Mouse (Mus musculus) embryonic fibroblast, embryonic 13.5 days (primary cell): ENCODE measurements at regions not wholly inside any gene's neighbourhood (a gene's known extent, or its start where the extent isn't known, plus 50 kb on each side); places are given as distances from the start of the nearest gene placed in this dataset.

Source experiments
- H3K27ac ChIP-seq: 2 replicates; pipeline ENCODE4 v1.5.1; 2012; ENCODE audit warnings: low read length, control low read depth, inconsistent platforms; ENCODE audit not compliant: insufficient read depth
- H3K4me1 ChIP-seq: 2 replicates; pipeline ENCODE4 v1.6.1; 2011; ENCODE audit warnings: low read length; ENCODE audit not compliant: control insufficient read depth, insufficient read depth
- H3K4me3 ChIP-seq: 2 replicates; pipeline ENCODE4 v1.5.1; 2011; ENCODE audit warnings: mild to moderate bottlenecking, control low read depth, low read length; ENCODE audit not compliant: insufficient read depth
- CTCF ChIP-seq: IDR thresholded peaks from 2 replicates; pipeline ENCODE4 v1.5.1; 2011; ENCODE audit warnings: mild to moderate bottlenecking, control low read depth, low read length, moderate library complexity, borderline replicate concordance; ENCODE audit not compliant: insufficient read depth
- POLR2A ChIP-seq: IDR thresholded peaks from 2 replicates; pipeline ENCODE4 v1.6.1; 2011; ENCODE audit warnings: low read depth, mild to moderate bottlenecking, control low read depth, low read length, moderate library complexity

DNA sequence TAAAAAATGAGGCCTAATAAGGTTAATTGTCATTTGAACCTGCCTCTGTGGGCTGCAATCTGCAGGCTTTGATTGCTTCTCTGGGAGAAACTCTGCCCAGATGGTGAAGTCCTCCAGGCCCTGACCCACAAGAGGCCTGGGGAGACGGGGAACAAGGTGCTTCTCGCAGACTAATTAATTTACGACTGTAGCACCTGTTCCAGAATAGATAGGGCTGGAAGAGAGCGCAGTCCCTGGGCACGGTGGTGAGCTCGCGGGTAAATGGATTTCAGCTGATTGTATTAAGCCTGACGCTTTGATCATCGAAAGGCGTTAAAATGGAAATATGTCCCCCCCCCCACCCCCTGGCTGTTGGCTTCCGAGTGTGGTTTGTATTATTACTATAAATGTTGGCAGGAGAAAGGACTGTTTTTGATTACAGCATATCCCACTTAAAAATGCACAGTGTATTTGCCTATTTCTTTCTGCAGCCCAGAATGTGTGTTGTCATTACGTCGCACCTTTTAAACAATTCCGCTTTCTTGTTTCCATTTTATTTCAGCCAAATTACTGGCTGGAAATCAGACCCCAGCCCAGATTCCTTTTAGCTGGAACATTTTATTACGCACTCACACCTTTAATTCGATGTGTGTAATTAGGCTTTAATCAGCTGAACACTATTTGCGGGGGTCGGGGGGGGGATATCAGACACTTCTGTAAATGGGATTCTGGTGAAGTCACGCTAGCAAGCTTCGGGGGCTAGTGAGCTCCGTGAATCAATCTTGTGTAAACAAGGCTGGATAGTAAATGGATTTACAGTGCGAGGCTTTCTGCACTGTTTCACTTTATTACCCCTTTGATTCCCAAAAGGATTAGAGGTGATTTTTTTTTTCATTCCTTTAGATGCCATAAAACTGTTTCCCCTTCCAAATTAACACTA lies 250.1 kb upstream of the Dnajc19 start:
- TF ChIP-seq CTCF (no peak), POLR2A (no peak)

DNA sequence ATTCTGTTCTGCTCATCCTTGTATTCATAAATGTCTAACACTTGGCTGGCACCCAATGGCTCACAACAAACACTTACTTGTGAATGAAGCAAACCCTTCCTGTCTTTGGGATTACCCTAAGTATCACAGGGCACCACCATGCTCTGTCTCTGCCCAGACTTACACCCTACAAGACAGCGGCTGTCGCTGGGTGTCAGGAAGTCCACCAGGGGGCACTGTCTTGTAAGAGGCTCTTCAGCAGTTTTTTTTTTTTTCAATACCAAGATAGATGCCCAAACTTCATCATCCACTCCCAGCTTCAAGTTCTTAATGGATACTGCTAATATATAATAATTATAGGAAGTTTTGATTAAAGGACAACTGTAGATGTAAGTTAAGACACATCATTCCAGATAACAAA lies 247.7 kb upstream of the Dnajc19 start:
- no peak overlapping the region for H3K4me3 ChIP-seq
- TF ChIP-seq POLR2A (no peak), CTCF (no peak)
- peaks cover 9% of the 10 kb centered on the region for H3K4me1 ChIP-seq
- H3K27ac ChIP-seq = no peak overlapping the region

More for the DNA sequence above, 250.1 kb upstream of the Dnajc19 start:
- peaks cover 15% of the 10 kb centered on the region for H3K4me1 ChIP-seq
- no peak overlapping the region for H3K4me3 ChIP-seq
- no peak overlapping the region for H3K27ac ChIP-seq

DNA sequence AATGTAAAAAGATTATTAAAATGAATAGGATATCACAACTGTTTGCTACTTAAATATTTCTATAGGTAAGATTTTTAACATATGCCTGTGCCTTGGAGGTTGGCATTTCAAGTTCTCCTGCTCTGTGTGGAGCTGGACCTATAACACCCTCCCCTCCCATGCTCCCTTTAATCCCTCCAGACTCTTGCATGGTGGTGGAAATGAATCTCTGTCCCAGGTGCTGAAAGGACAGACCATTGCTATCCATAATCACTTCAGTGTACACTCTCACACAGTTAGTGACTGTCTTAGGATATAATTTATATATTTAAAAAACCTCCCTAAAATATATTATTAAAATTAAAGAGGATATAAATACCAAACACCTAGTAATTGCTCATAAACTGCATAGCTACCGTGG lies 244.5 kb upstream of the Dnajc19 start:
- H3K4me3 ChIP-seq = no peak overlapping the region
- H3K27ac ChIP-seq = no peak overlapping the region
- TF ChIP-seq CTCF = no peak
- no peak for TF ChIP-seq POLR2A
- no peaks in the 10 kb centered on the region; the same call in none of the 2 replicates for H3K4me1 ChIP-seq

GRCm38 (mm10) chr3:34322527-34323210 lies 241.5 kb upstream of the Dnajc19 start:
- Histone ChIP-seq H3K27ac (no peak overlapping the region), H3K4me3 (no peak overlapping the region), H3K4me1 (no peaks in the 10 kb centered on the region; the same call in none of the 2 replicates)
- no peak for TF ChIP-seq CTCF
- TF ChIP-seq POLR2A = no peak

GRCm38 (mm10) chr3:34314798-34315197 lies 233.7 kb upstream of the Dnajc19 start:
- no peak overlapping the region for H3K27ac ChIP-seq
- no peaks in the 10 kb centered on the region for H3K4me1 ChIP-seq
- no peak overlapping the region for H3K4me3 ChIP-seq
- TF ChIP-seq POLR2A (no peak), CTCF (no peak)

DNA sequence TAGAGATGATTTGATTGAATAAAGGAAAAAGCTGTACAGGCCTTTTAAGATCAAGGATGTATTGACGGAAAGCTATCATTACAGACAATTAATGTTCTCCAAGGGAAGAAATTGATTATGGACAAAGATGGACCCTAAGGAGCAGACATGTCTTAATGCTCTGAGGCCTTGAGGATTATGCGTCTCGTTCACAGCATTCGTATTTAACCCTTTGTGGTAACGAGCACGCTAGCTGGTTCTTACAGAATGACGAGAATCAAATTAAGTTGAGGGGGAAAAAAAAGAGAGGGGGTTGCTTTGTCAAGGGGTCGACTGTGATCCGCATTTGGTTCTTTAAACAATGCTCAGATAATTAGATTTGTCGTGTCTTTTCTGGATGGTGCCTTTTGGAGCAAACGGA lies 233.3 kb upstream of the Dnajc19 start:
- H3K27ac ChIP-seq = no peak overlapping the region
- H3K4me3 ChIP-seq = no peak overlapping the region
- TF ChIP-seq CTCF = no peak
- TF ChIP-seq POLR2A = no peak
- H3K4me1 ChIP-seq = no peaks in the 10 kb centered on the region

DNA sequence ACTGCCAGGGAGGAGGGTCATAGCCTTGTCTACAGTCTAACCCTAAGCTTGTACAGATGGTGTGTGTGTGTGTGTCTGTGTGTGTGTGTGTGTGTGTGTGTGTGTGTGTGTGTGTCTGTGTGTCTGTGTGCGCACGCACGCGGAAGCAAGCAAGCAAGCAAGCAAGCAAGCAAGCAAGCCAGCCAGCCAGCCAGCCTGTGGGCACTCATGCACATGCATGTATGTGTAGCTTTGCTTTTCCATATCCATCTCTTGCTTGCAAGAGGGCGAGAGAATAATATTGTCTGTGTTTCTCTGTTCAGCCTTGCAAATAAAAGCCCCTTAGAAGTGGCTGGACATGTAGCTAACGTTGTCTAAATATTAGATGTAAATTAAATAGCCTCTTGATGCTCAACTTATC lies 230.8 kb upstream of the Dnajc19 start:
- no peak overlapping the region for H3K27ac ChIP-seq
- TF ChIP-seq CTCF (no peak), POLR2A (no peak)

DNA sequence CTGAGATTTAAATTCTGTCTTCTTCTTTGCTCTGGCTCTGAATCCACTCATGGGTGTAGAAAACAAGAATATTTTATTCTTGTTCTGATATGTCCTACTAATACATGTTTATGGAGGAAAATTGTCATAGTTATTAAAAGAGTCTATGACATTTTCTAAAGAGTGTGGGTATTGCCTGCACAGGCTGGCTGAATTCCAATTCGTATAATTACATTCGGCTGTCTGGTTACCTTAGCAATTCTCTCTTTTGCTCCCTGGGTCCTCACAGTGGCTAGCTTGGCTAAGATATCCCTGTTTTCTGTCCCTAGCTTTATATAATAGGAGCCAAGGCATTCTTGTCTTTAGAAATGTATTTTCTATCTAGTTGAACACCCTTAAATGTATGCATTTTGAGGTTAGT lies 218.5 kb upstream of the Dnajc19 start:
- Histone ChIP-seq H3K27ac (no peak overlapping the region), H3K4me3 (no peak overlapping the region), H3K4me1 (no peaks in the 10 kb centered on the region)
- no peak for TF ChIP-seq CTCF
- no peak for TF ChIP-seq POLR2A

More for the DNA sequence above, 230.8 kb upstream of the Dnajc19 start:
- Histone ChIP-seq H3K4me1 (no peaks in the 10 kb centered on the region), H3K4me3 (no peak overlapping the region)

DNA sequence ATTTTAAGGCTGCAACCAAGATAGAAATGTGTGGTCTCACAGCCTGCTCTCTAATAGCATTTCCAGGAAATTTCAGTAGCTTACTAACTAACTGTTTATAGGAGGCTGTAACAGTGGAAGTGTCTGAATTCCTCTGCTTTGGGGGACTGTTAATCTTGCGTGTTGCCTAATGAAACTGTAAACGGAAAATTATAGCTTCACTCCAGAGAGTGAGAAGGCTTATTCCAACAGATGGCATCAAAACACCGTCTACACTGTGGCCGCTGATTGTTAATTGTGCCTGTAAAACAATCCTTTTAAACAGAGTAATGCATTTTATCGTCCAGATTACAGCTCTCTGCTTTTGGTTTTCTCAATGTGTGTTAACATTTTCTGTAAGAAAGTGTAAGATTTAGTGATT lies 206.7 kb upstream of the Dnajc19 start:
- TF ChIP-seq CTCF (no peak), POLR2A (no peak)
- no peak overlapping the region for H3K4me3 ChIP-seq
- no peaks in the 10 kb centered on the region for H3K4me1 ChIP-seq
- no peak overlapping the region for H3K27ac ChIP-seq

- no peak overlapping the region for H3K27ac ChIP-seq
- TF ChIP-seq CTCF (no peak), POLR2A (no peak)
- no peak overlapping the region for H3K4me3 ChIP-seq
- no peaks in the 10 kb centered on the region for H3K4me1 ChIP-seq
Measured at GRCm38 (mm10) chr3:34270154-34270553, 189.0 kb upstream of the Dnajc19 start.

DNA sequence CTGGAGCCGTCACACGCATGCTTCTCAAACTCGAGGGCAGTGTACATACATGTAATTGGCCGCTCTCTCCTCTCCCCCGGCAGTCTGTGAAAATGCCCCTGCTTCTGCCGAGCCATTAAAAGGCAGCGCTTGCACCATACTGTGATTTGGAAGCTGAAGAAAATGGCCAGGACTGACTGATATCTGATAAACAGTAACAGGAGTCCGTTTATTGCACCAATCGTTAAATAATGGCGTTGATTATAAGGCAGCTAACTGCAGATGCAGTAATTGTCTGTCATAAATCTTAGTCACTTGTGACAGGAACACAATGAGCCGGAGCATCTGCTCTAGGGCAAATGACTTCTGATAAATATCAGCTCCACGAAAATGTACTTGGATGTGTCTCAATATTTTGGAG lies 185.3 kb upstream of the Dnajc19 start:
- Histone ChIP-seq H3K27ac (no peak overlapping the region), H3K4me3 (no peak overlapping the region), H3K4me1 (no peaks in the 10 kb centered on the region)
- TF ChIP-seq CTCF = no peak
- TF ChIP-seq POLR2A = no peak
